Comparison of ENCODE assay signal across 7 mouse cellular contexts in genomic region chr3:103927511-103927910, GRCm38 (mm10). TPM values are rescaled to one million over a fixed set of nuclear protein-coding genes. Genes with fewer than 3 reads are reported as not detected.
DNase-seq lines count a peak whose midpoint lies in the region; ATAC-seq lines count a peak whose summit lies in the region.

No protein-coding gene starts in this region.

- H3K9ac ChIP-seq in hindbrain, embryonic 13.5 days: no peak overlapping the region
- H3K9ac ChIP-seq in hindbrain, embryonic 12.5 days: no peak overlapping the region

- H3K27ac ChIP-seq in hindbrain, embryonic 13.5 days: 0 out of 2 replicates have a peak overlapping the region, but pooled peaks have one; percentile 36
- H3K27ac ChIP-seq in hindbrain, embryonic 12.5 days: no peak overlapping the region

- DNase-seq in Muller cell, postnatal 12 days (ENCODE audit: inconsistent ontology term): peak; percentile 64
- DNase-seq in gastrocnemius, adult 8-10 months (ENCODE audit: low spot score in 2 of 2): no peak
- DNase-seq in embryo, embryonic 11 days: no peak

- H3K9me3 ChIP-seq in hindbrain, embryonic 13.5 days: no peaks in the 10 kb centered on the region
- H3K9me3 ChIP-seq in hindbrain, embryonic 12.5 days (replicated peaks): no peaks in the 10 kb centered on the region

- H3K36me3 ChIP-seq in hindbrain, embryonic 13.5 days: peaks cover 17% of the 10 kb centered on the region
- H3K36me3 ChIP-seq in hindbrain, embryonic 12.5 days: peaks cover 14% of the 10 kb centered on the region

- peaks cover 17% of the 10 kb centered on the region for H3K4me1 ChIP-seq in hindbrain, embryonic 13.5 days (replicated peaks)
- peaks cover 4% of the 10 kb centered on the region for H3K4me1 ChIP-seq in hindbrain, embryonic 12.5 days

- no peaks in the 10 kb centered on the region for H3K27me3 ChIP-seq in hindbrain, embryonic 13.5 days
- H3K27me3 ChIP-seq in hindbrain, embryonic 12.5 days: no peaks in the 10 kb centered on the region

- WGBS in hindbrain, embryonic 13.5 days: 54% methylated on average over 6 of the region's 6 CpGs
- 51% methylated on average over 6 of the region's 6 CpGs for WGBS in hindbrain, embryonic 12.5 days

- no peak for ATAC-seq in hindbrain, embryonic 13.5 days (ENCODE audit: low FRiP score)
- no peak for ATAC-seq in hindbrain, embryonic 12.5 days (ENCODE audit: low FRiP score)
- peak; percentile 98 for ATAC-seq in erythroid progenitor cell, adult 5-6 weeks (replicated peaks; ENCODE audit: low FRiP score, poor library complexity, severe bottlenecking)
- peak; percentile 98 for ATAC-seq in megakaryocyte-erythroid progenitor cell, adult 5-6 weeks (replicated peaks; ENCODE audit: low FRiP score, low TSS enrichment, poor library complexity, severe bottlenecking)

- no peak overlapping the region for H3K4me2 ChIP-seq in hindbrain, embryonic 13.5 days
- no peak overlapping the region for H3K4me2 ChIP-seq in hindbrain, embryonic 12.5 days (replicated peaks)

- H3K4me3 ChIP-seq in hindbrain, embryonic 13.5 days: no peak overlapping the region
- H3K4me3 ChIP-seq in hindbrain, embryonic 12.5 days: no peak overlapping the region

RNA-seq across cellular contexts. Expression of gene Rsbn1, which starts 13.6 kb away (rescaled TPM):
- polyA plus RNA-seq in hindbrain, embryonic 13.5 days (2015; fragmentation: Nextera tagmentation; extraction: Ambion mirVana): 21.3 and 24.4 TPM in 2 replicates
- 23.8 and 27.6 TPM in 2 replicates for polyA plus RNA-seq in hindbrain, embryonic 12.5 days (2016; fragmentation: Nextera tagmentation; extraction: Ambion mirVana)
- 27.4 and 38.6 TPM in 2 replicates for total RNA-seq in erythroid progenitor cell, adult 5-6 weeks (2015; ENCODE audit: low replicate concordance)
- 35.8 and 36.2 TPM in 2 replicates for total RNA-seq in erythroid progenitor cell, adult 5-6 weeks (2017; ENCODE audit: low replicate concordance)
- 22.9 and 25.1 TPM in 2 replicates for total RNA-seq in megakaryocyte-erythroid progenitor cell, adult 5-6 weeks (2014; fragmentation: Nextera tagmentation)
- total RNA-seq in megakaryocyte-erythroid progenitor cell, adult 5-6 weeks (2017): 30.6 and 38.4 TPM in 2 replicates
- 1 to 10 TPM; 5.6 to 7.3 (median 6.5) TPM for total RNA-seq in gastrocnemius, adult 8-10 months (2022)

RNA-seq across cellular contexts. Expression of gene Phtf1, which starts 40.4 kb away (rescaled TPM):
- 27.9 and 30.0 TPM in 2 replicates for polyA plus RNA-seq in hindbrain, embryonic 13.5 days (2015; fragmentation: Nextera tagmentation; extraction: Ambion mirVana)
- 48.9 and 49.9 TPM in 2 replicates for polyA plus RNA-seq in hindbrain, embryonic 12.5 days (2016; fragmentation: Nextera tagmentation; extraction: Ambion mirVana)
- total RNA-seq in erythroid progenitor cell, adult 5-6 weeks (2015; ENCODE audit: low replicate concordance): 3.4 and 13.3 TPM in 2 replicates
- 5.6 and 20.7 TPM in 2 replicates for total RNA-seq in erythroid progenitor cell, adult 5-6 weeks (2017; ENCODE audit: low replicate concordance)
- total RNA-seq in megakaryocyte-erythroid progenitor cell, adult 5-6 weeks (2014; fragmentation: Nextera tagmentation): 21.7 and 28.2 TPM in 2 replicates
- 32.7 and 35.5 TPM in 2 replicates for total RNA-seq in megakaryocyte-erythroid progenitor cell, adult 5-6 weeks (2017)
- 1 to 10 TPM; 3.2 to 3.7 (median 3.4) TPM for total RNA-seq in gastrocnemius, adult 8-10 months (2022)

Comparison
In these comparisons a context has a peak if more than half of its experiments do, and no peak if none do; other contexts are left out.
1. ATAC-seq: peak in erythroid progenitor cell, adult 5-6 weeks (single experiment) and megakaryocyte-erythroid progenitor cell, adult 5-6 weeks (single experiment); none in hindbrain, embryonic 13.5 days (single experiment) and hindbrain, embryonic 12.5 days (single experiment).